Mouse (Mus musculus) ES-Bruce4 (cell line): ENCODE measurements at regions not wholly inside any gene's neighbourhood (a gene's known extent, or its start where the extent isn't known, plus 50 kb on each side); places are given as distances from the start of the nearest gene placed in this dataset.

Source experiments
- CTCF ChIP-seq: IDR thresholded peaks from one replicate; pipeline ENCODE4 v1.8.1; 2011; ENCODE audit warnings: low read depth, low read length
- EP300 ChIP-seq: IDR thresholded peaks from 2 replicates; pipeline ENCODE4 v1.6.1; 2011; ENCODE audit warnings: low read depth, low read length; ENCODE audit not compliant: insufficient read depth
- POLR2A ChIP-seq: IDR thresholded peaks from one replicate; pipeline ENCODE4 v1.8.1; 2011; ENCODE audit warnings: low read length; ENCODE audit not compliant: insufficient read depth

- TF ChIP-seq CTCF (no peak), POLR2A (no peak), EP300 (no peak)
Measured at GRCm38 (mm10) chr3:128036538-128036937, 140.4 kb upstream of the Fam241a start.
